Mouse (Mus musculus): ENCODE measurements around the gene Anks1b. TPM values are rescaled to one million over a fixed set of nuclear protein-coding genes. Genes with fewer than 3 reads are reported as not detected.

Gene Anks1b
- total and polyA plus RNA-seq, 3 experiments: not detected

- H3K4me1 ChIP-seq (ENCODE audit: control insufficient read depth in 1 of 2, insufficient read depth in 2 of 2, low read length in 2 of 2): no peaks in the 10 kb centered on the region
- no peak overlapping the region for H3K27ac ChIP-seq (ENCODE audit: control insufficient read depth, low read depth, low read length)
- no peaks in the 10 kb centered on the region for H3K9me3 ChIP-seq (replicated peaks; ENCODE audit: insufficient read depth, low read length)
- no peaks in the 10 kb centered on the region for H3K27me3 ChIP-seq (ENCODE audit: control insufficient read depth in 1 of 2, insufficient read depth in 2 of 2, low read length in 2 of 2)
- no peak overlapping the region for H3K9ac ChIP-seq (ENCODE audit: control insufficient read depth, low read depth, low read length, poor library complexity, severe bottlenecking)
- TF ChIP-seq USF1 (IDR thresholded peaks at IDR 0.05; ENCODE audit: low read depth, low read length): no peak
- TF ChIP-seq MXI1 (IDR thresholded peaks at IDR 0.05; ENCODE audit: low read depth, low read length): no peak
- no peak for TF ChIP-seq CHD1 (IDR thresholded peaks at IDR 0.05; ENCODE audit: low read depth, low read length)
- no peak for TF ChIP-seq HCFC1 (IDR thresholded peaks at IDR 0.05; ENCODE audit: low read depth, low read length)
- TF ChIP-seq TAL1 (IDR thresholded peaks at IDR 0.05; ENCODE audit: low read length): no peak
- no peak for TF ChIP-seq ETS1 (IDR thresholded peaks at IDR 0.05; ENCODE audit: low read depth, low read length)
- TF ChIP-seq GABPA (IDR thresholded peaks at IDR 0.05; ENCODE audit: low read depth, low read length): no peak
- H3K36me3 ChIP-seq (ENCODE audit: control insufficient read depth in 1 of 2, insufficient read depth in 2 of 2, low read length in 2 of 2): no peaks in the 10 kb centered on the region
- H3K79me2 ChIP-seq (ENCODE audit: control insufficient read depth, insufficient read depth, low read length, poor library complexity): no peaks in the 10 kb centered on the region
- no peak overlapping the region for H3K4me3 ChIP-seq (ENCODE audit: control insufficient read depth in 1 of 2, insufficient read depth in 1 of 2, low read depth in 2 of 2, low read length in 2 of 2)
- DNase-seq (ENCODE audit: low read depth, low spot score): no peak
Measured at GRCm38 (mm10) chr10:90380704-90381339, 507.5 kb downstream of the Anks1b start.

GRCm38 (mm10) chr10:90400382-90400781 lies 527.1 kb downstream of the Anks1b start:
- no peak overlapping the region for H3K9ac ChIP-seq (ENCODE audit: control insufficient read depth, low read depth, low read length, poor library complexity, severe bottlenecking)
- H3K4me1 ChIP-seq (ENCODE audit: control insufficient read depth in 1 of 2, insufficient read depth in 2 of 2, low read length in 2 of 2): no peaks in the 10 kb centered on the region
- DNase-seq (ENCODE audit: low read depth, low spot score): no peak
- no peaks in the 10 kb centered on the region for H3K79me2 ChIP-seq (ENCODE audit: control insufficient read depth, insufficient read depth, low read length, poor library complexity)
- no peaks in the 10 kb centered on the region for H3K36me3 ChIP-seq (ENCODE audit: control insufficient read depth in 1 of 2, insufficient read depth in 2 of 2, low read length in 2 of 2)
- no peaks in the 10 kb centered on the region for H3K9me3 ChIP-seq (replicated peaks; ENCODE audit: insufficient read depth, low read length)
- no peak overlapping the region for H3K27ac ChIP-seq (ENCODE audit: control insufficient read depth, low read depth, low read length)
- no peaks in the 10 kb centered on the region for H3K27me3 ChIP-seq (ENCODE audit: control insufficient read depth in 1 of 2, insufficient read depth in 2 of 2, low read length in 2 of 2)
- no peak for TF ChIP-seq POLR2A (IDR thresholded peaks at IDR 0.05; ENCODE audit: control insufficient read depth in 1 of 2, insufficient read depth in 1 of 2, low read depth in 1 of 2, low read length in 2 of 2, poor library complexity in 1 of 2)
- H3K4me3 ChIP-seq (ENCODE audit: control insufficient read depth in 1 of 2, insufficient read depth in 1 of 2, low read depth in 2 of 2, low read length in 2 of 2): no peak overlapping the region

- Histone ChIP-seq H3K4me3 (ENCODE audit: control insufficient read depth in 1 of 2, insufficient read depth in 1 of 2, low read depth in 2 of 2, low read length in 2 of 2) (no peak overlapping the region), H3K4me1 (ENCODE audit: control insufficient read depth in 1 of 2, insufficient read depth in 2 of 2, low read length in 2 of 2) (no peaks in the 10 kb centered on the region), H3K36me3 (ENCODE audit: control insufficient read depth in 1 of 2, insufficient read depth in 2 of 2, low read length in 2 of 2) (no peaks in the 10 kb centered on the region), H3K79me2 (ENCODE audit: control insufficient read depth, insufficient read depth, low read length, poor library complexity) (no peaks in the 10 kb centered on the region), H3K27ac (ENCODE audit: control insufficient read depth, low read depth, low read length) (no peak overlapping the region), H3K9ac (ENCODE audit: control insufficient read depth, low read depth, low read length, poor library complexity, severe bottlenecking) (no peak overlapping the region), H3K27me3 (ENCODE audit: control insufficient read depth in 1 of 2, insufficient read depth in 2 of 2, low read length in 2 of 2) (no peaks in the 10 kb centered on the region), H3K9me3 (replicated peaks; ENCODE audit: insufficient read depth, low read length) (no peaks in the 10 kb centered on the region)
- no peak for TF ChIP-seq MYB (IDR thresholded peaks at IDR 0.05; ENCODE audit: low read depth, low read length)
- TF ChIP-seq E2F4 (IDR thresholded peaks at IDR 0.05; ENCODE audit: borderline replicate concordance, low read depth, low read length): no peak
- no peak for TF ChIP-seq ELF1 (IDR thresholded peaks at IDR 0.05; ENCODE audit: low read depth, low read length)
- DNase-seq (ENCODE audit: low read depth, low spot score): no peak
Measured at GRCm38 (mm10) chr10:90408484-90408883, 535.2 kb downstream of the Anks1b start.
